Mouse (Mus musculus): ENCODE measurements around the gene Fabp1.

- TF ChIP-seq POLR2A (IDR thresholded peaks at IDR 0.05; ENCODE audit: borderline replicate concordance, low read depth, low read length) (no peak), CTCF (IDR thresholded peaks at IDR 0.05; ENCODE audit: low read depth, low read length) (no peak)
Observed at GRCm38 (mm10) chr6:71184941-71185604, 14.6 kb upstream of the Fabp1 start.

Measured in bone marrow macrophage, adult 2 months (primary cell).